Mouse (Mus musculus) heart, embryonic 14.5 days (tissue): ENCODE results near the gene G530012D18Rik. TPM values are rescaled to one million over a fixed set of nuclear protein-coding genes. Genes with fewer than 3 reads are reported as not detected.
"Not testable (repeated sequence)": the region's sequence is repeated elsewhere in the genome, so short reads cannot be mapped to it uniquely, and the experiment has no call there.

Experiments used
- ATAC-seq: fragments of 200-750 bp; cut with Nextera tagmentation; 2 replicates; pipeline ENCODE4 v1.8.0; 2017; ENCODE audit warnings: low read depth, moderate TSS enrichment; ENCODE audit not compliant: insufficient number of reproducible peaks, insufficient read depth, low FRiP score
- H3K27ac ChIP-seq, 2 experiments: fragments of 200-500 bp in 1 of 2; fragments of 300-500 bp in 1 of 2; sonication (generic) in 1 of 2; replicated peaks in 1 of 2; 2 replicates each; pipeline ENCODE4 v1.5.1; 2012 to 2014; ENCODE audit warnings: low read depth in 2 of 2, low read length in 2 of 2, control low read depth in 1 of 2, mild to moderate bottlenecking in 1 of 2, mixed read lengths in 1 of 2; ENCODE audit not compliant: control insufficient read depth in 1 of 2, insufficient read depth in 1 of 2
- H3K27me3 ChIP-seq: fragments of 300-500 bp; sonication (generic); 2 replicates; pipeline ENCODE4 v1.6.1; 2014; ENCODE audit warnings: mild to moderate bottlenecking, low read length, control low read depth; ENCODE audit not compliant: control insufficient read depth, insufficient read depth
- H3K36me3 ChIP-seq: fragments of 300-500 bp; sonication (generic); 2 replicates; pipeline ENCODE4 v1.6.1; 2014; ENCODE audit warnings: mild to moderate bottlenecking, control low read depth, low read length, mixed read lengths; ENCODE audit not compliant: control insufficient read depth, insufficient read depth
- H3K4me1 ChIP-seq, 2 experiments: fragments of 200-500 bp in 1 of 2; fragments of 300-500 bp in 1 of 2; sonication (generic) in 1 of 2; 2 replicates each; pipeline ENCODE4 v1.6.1; 2012 to 2014; ENCODE audit warnings: low read length in 2 of 2, control low read depth in 1 of 2, mixed read lengths in 1 of 2; ENCODE audit not compliant: control insufficient read depth in 2 of 2, insufficient read depth in 2 of 2
- H3K4me2 ChIP-seq: fragments of 300-500 bp; sonication (generic); 2 replicates; pipeline ENCODE4 v1.6.1; 2014; ENCODE audit warnings: mild to moderate bottlenecking, low read length
- H3K4me3 ChIP-seq, 2 experiments: fragments of 200-500 bp in 1 of 2; fragments of 300-500 bp in 1 of 2; sonication (generic) in 1 of 2; 2 replicates each; pipeline ENCODE4 v1.5.1; 2012 to 2014; ENCODE audit warnings: low read length in 2 of 2, mild to moderate bottlenecking in 2 of 2, control low read depth in 1 of 2, low read depth in 1 of 2, moderate library complexity in 1 of 2; ENCODE audit not compliant: control insufficient read depth in 1 of 2, insufficient read depth in 1 of 2
- H3K9ac ChIP-seq: fragments of 300-500 bp; sonication (generic); 2 replicates; pipeline ENCODE4 v1.6.1; 2014; ENCODE audit warnings: mild to moderate bottlenecking, low read length
- H3K9me3 ChIP-seq: fragments of 300-500 bp; sonication (generic); 2 replicates; pipeline ENCODE4 v1.6.1; 2016; ENCODE audit warnings: low read length, control low read depth; ENCODE audit not compliant: control insufficient read depth
- WGBS: fragments of 180-500 bp; shearing (Covaris S2); extraction: QIAGEN DNeasy Blood & Tissue Kit; methylation state at CpG from one replicate; pipeline ENCODE4 v1.1.7; 2014; 5-methylcytosine and 5-hydroxymethylcytosine counted together
- polyA plus RNA-seq: library from polyadenylated mRNA; unstranded; fragments of >200 nt; fragmentation: Nextera tagmentation; extraction: Ambion mirVana; gene quantifications from 2 replicates; pipeline ENCODE4 v1.2.1, GENCODE M21; 2014

G530012D18Rik gene
- polyA plus RNA-seq, 1 experiment from 2014 or later: not detected

DNA sequence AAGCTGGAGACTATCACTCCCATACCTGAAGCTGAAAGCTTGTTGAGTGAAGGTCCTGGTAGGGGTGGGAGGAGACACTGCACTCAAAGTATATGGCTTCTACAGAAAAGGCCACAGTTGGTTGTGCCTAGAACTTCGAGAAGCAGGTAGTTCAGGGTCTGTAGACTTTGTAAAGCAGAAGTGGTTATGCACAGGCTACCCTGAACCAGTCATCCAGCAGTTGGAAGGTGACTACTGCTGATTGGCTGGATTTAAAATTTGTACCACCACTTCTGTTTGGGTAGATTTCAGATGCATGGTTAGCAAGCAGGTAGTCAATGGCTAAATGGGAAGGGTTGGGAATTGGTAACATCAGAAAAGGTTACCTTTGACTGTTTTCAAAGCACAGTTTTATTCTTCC lies 43.2 kb downstream of the G530012D18Rik start:
- H3K27me3 ChIP-seq, H3K4me2 ChIP-seq, ATAC-seq, H3K9ac ChIP-seq, H3K9me3 ChIP-seq, H3K27ac ChIP-seq, H3K4me3 ChIP-seq, H3K36me3 ChIP-seq, H3K4me1 ChIP-seq: not testable (repeated sequence)
- 87% methylated on average over 1 of the region's 1 CpGs for WGBS

Other genes starting within 250 kb of the G530012D18Rik start
- gene Sp110, start 23.1 kb downstream of the G530012D18Rik start, polyA plus RNA-seq: 1.9 and 2.1 TPM in 2 replicates
- gene Sp140, start 24.7 kb downstream of the G530012D18Rik start, polyA plus RNA-seq: 1.6 and 1.8 TPM in 2 replicates
- 2.0 and 2.3 TPM in 2 replicates for gene Sp100, start 74.3 kb downstream of the G530012D18Rik start, polyA plus RNA-seq
- gene A630001G21Rik, start 203.0 kb downstream of the G530012D18Rik start, polyA plus RNA-seq: 1.2 and 1.4 TPM in 2 replicates
- gene Cab39, start 217.8 kb downstream of the G530012D18Rik start, polyA plus RNA-seq: 39.7 and 41.4 TPM in 2 replicates